In the genomic region with DNA sequence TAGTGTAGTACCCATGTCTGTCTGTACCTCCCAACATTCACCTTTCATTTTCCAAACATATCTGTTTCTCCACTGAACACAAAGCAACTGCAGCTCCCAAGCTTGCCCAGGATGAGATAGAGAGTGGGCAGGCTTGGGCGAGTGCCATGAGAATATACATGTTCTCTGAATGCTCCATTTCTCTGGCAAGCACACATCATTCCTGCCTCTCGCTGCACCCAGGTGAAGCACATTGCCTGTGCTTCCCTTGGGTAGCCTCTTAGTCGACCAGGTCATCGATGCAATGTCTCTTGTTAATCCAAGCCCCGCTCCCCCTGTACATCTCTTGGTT, we compare ENCODE assay signal across 12 mouse cellular contexts.
DNase-seq lines count a peak whose midpoint lies in the region; ATAC-seq and TF ChIP-seq lines count a peak whose summit lies in the region.
"Had no signal": no experiment of that assay in that cellular context is flagged by ENCODE, and none has a peak within 500 bp of the region (broad histone marks: within the 10 kb centered on the region; RNA-seq: fewer than 3 reads in every experiment).

No protein-coding gene starts in this region.

- 92% methylated on average over 5 of the region's 5 CpGs for WGBS in heart, embryonic 11.5 days (ENCODE audit: insufficient replicate concordance)
- 89% methylated on average over 5 of the region's 5 CpGs for WGBS in lung, embryonic 14.5 days
- WGBS in lung, adult 2 months = 78% methylated on average over 5 of the region's 5 CpGs
- 84% methylated on average over 5 of the region's 5 CpGs for WGBS in hindbrain, embryonic 15.5 days

- 0 out of 2 replicates have a peak overlapping the region, but pooled peaks have one; percentile 3 for H3K27ac ChIP-seq in heart, embryonic 11.5 days (ENCODE audit: low read depth, low read length)
- H3K27ac ChIP-seq in lung, embryonic 14.5 days (ENCODE audit: low read depth) = peak overlapping the region; percentile 84
- 0 out of 2 replicates have a peak overlapping the region, but pooled peaks have one; percentile 41 for H3K27ac ChIP-seq in hindbrain, embryonic 15.5 days (replicated peaks)
- H3K27ac ChIP-seq: limb, embryonic 13.5 days had no signal

- no peak overlapping the region for H3K4me3 ChIP-seq in heart, embryonic 11.5 days (ENCODE audit: low read depth, low read length)
- H3K4me3 ChIP-seq in lung, embryonic 14.5 days (ENCODE audit: low read depth, low read length) = no peak overlapping the region
- H3K4me3 ChIP-seq in lung, adult 2 months (replicated peaks; ENCODE audit: extremely low read depth, low read depth, low read length) = no peak overlapping the region
- H3K4me3 ChIP-seq in hindbrain, embryonic 15.5 days = no peak overlapping the region
- H3K4me3 ChIP-seq: limb, embryonic 13.5 days had no signal

- no peak overlapping the region for H3K9ac ChIP-seq in heart, embryonic 11.5 days (ENCODE audit: low read depth, low read length)
- H3K9ac ChIP-seq in lung, embryonic 14.5 days = no peak overlapping the region
- H3K9ac ChIP-seq in hindbrain, embryonic 15.5 days = no peak overlapping the region
- H3K9ac ChIP-seq: limb, embryonic 13.5 days had no signal

- no peaks in the 10 kb centered on the region for H3K36me3 ChIP-seq in heart, embryonic 11.5 days (ENCODE audit: control insufficient read depth, insufficient read depth, low read length)
- H3K36me3 ChIP-seq in lung, embryonic 14.5 days (ENCODE audit: insufficient read depth) = no peaks in the 10 kb centered on the region
- H3K36me3 ChIP-seq in hindbrain, embryonic 15.5 days = no peaks in the 10 kb centered on the region
- H3K36me3 ChIP-seq: limb, embryonic 13.5 days had no signal

- no peak overlapping the region for H3K4me2 ChIP-seq in heart, embryonic 11.5 days
- no peak overlapping the region for H3K4me2 ChIP-seq in lung, embryonic 14.5 days
- no peak overlapping the region for H3K4me2 ChIP-seq in hindbrain, embryonic 15.5 days
- H3K4me2 ChIP-seq: limb, embryonic 13.5 days had no signal

- TF ChIP-seq CTCF in lung, embryonic 14.5 days (IDR thresholded peaks at IDR 0.05; ENCODE audit: low read depth) = no peak
- no peak for TF ChIP-seq CTCF in lung, adult 2 months (IDR thresholded peaks at IDR 0.05; ENCODE audit: insufficient read depth, low read length)

- no peak for ATAC-seq in heart, embryonic 11.5 days (replicated peaks; ENCODE audit: insufficient number of reproducible peaks, low FRiP score, low TSS enrichment)
- no peak for ATAC-seq in lung, embryonic 14.5 days (ENCODE audit: insufficient read depth)
- peak; percentile 25; the same call in 1 of the 2 replicates for ATAC-seq in hindbrain, embryonic 15.5 days (ENCODE audit: low FRiP score, low read depth)

- H3K9me3 ChIP-seq in heart, embryonic 11.5 days (replicated peaks; ENCODE audit: control insufficient read depth, low read length) = no peaks in the 10 kb centered on the region
- H3K9me3 ChIP-seq in lung, embryonic 14.5 days (ENCODE audit: low read depth, low read length) = no peaks in the 10 kb centered on the region
- no peaks in the 10 kb centered on the region for H3K9me3 ChIP-seq in hindbrain, embryonic 15.5 days
- H3K9me3 ChIP-seq: limb, embryonic 13.5 days had no signal

- peaks cover 15% of the 10 kb centered on the region for H3K4me1 ChIP-seq in heart, embryonic 11.5 days (ENCODE audit: control insufficient read depth, insufficient read depth, low read length)
- H3K4me1 ChIP-seq in lung, embryonic 14.5 days (ENCODE audit: insufficient read depth) = peaks cover 25% of the 10 kb centered on the region
- peaks cover 13% of the 10 kb centered on the region for H3K4me1 ChIP-seq in lung, adult 2 months (ENCODE audit: control insufficient read depth, insufficient read depth, low read length)
- peaks cover 14% of the 10 kb centered on the region for H3K4me1 ChIP-seq in hindbrain, embryonic 15.5 days (replicated peaks)

- intact Hi-C loops in heart, postnatal 25 days (cut with DNase I) = loop anchor here (5.0 kb wide), 1 partner anchor 44 kb away; no protein-coding TSS in a partner anchor

- no peaks in the 10 kb centered on the region for H3K27me3 ChIP-seq in heart, embryonic 11.5 days (ENCODE audit: control insufficient read depth, insufficient read depth, low read length)
- no peaks in the 10 kb centered on the region for H3K27me3 ChIP-seq in lung, embryonic 14.5 days (ENCODE audit: insufficient read depth, low read length)
- no peaks in the 10 kb centered on the region for H3K27me3 ChIP-seq in hindbrain, embryonic 15.5 days
- H3K27me3 ChIP-seq: limb, embryonic 13.5 days had no signal

- TF ChIP-seq POLR2A in lung, adult 2 months (IDR thresholded peaks at IDR 0.05; ENCODE audit: borderline replicate concordance, extremely low read depth, low read depth, low read length) = no peak

- no peak for DNase-seq in heart, postnatal 25 days (ENCODE audit: low spot score)
- DNase-seq in lung, embryonic 14.5 days = no peak
- no peak for DNase-seq in lung, adult 2 months
- DNase-seq in right cerebral cortex, adult 2 months (ENCODE audit: low spot score in 2 of 2) = peak; percentile 42 to 68
- no peak for DNase-seq in thymus, postnatal 0 days (ENCODE audit: low spot score)
- no peak for DNase-seq in c-Kit-positive CD71-positive TER-119-positive erythroid progenitor cells, embryonic 14.5 days (ENCODE audit: low spot score)
- DNase-seq: cerebellum, adult 9-10 months; kidney, postnatal 25 days; thymus, postnatal 4 days had no signal

Comparison
In these comparisons a context has a peak if more than half of its experiments do, and no peak if none do; other contexts are left out.
1. H3K27ac ChIP-seq: peak in every context shown above with its lines; median percentile 84 in lung, embryonic 14.5 days; 41 in hindbrain, embryonic 15.5 days; 3 in heart, embryonic 11.5 days.
2. DNase-seq: peak in right cerebral cortex, adult 2 months (2 of 2); none in heart, postnatal 25 days (single experiment), lung, embryonic 14.5 days (single experiment), lung, adult 2 months (single experiment), thymus, postnatal 0 days (single experiment) and c-Kit-positive CD71-positive TER-119-positive erythroid progenitor cells, embryonic 14.5 days (single experiment).